Mouse (Mus musculus) erythroblast, embryonic 14.5 days (primary cell): Measurements from ENCODE around the gene BC004004. TPM values are rescaled to one million over a fixed set of nuclear protein-coding genes. Genes with fewer than 3 reads are reported as not detected.
A peak's percentile ranks its signal among the peaks of the same experiment; 100 is the strongest.

Source experiments
- H3K27me3 ChIP-seq: 2 replicates; pipeline ENCODE4 v1.6.1; 2012; ENCODE audit warnings: inconsistent platforms; ENCODE audit not compliant: control insufficient read depth
- H3K36me3 ChIP-seq: 2 replicates; pipeline ENCODE4 v1.6.1; 2012; ENCODE audit warnings: mild to moderate bottlenecking, inconsistent platforms; ENCODE audit not compliant: control insufficient read depth
- H3K4me1 ChIP-seq: 2 replicates; pipeline ENCODE4 v1.6.1; 2012; ENCODE audit warnings: inconsistent platforms; ENCODE audit not compliant: control insufficient read depth
- H3K4me3 ChIP-seq: replicated peaks from 2 replicates; pipeline ENCODE3; 2012; ENCODE audit warnings: moderate library complexity, mild to moderate bottlenecking, inconsistent platforms
- H3K9me3 ChIP-seq: 2 replicates; pipeline ENCODE4 v1.6.1; 2012; ENCODE audit warnings: low read length, inconsistent platforms, mixed read lengths; ENCODE audit not compliant: control insufficient read depth
- GATA1 ChIP-seq: IDR thresholded peaks from 2 replicates; pipeline ENCODE4 v1.6.1; 2012; ENCODE audit warnings: low read length, inconsistent platforms, mixed read lengths
- TAL1 ChIP-seq: IDR thresholded peaks from 3 replicates; pipeline ENCODE4 v1.6.1; 2012; ENCODE audit warnings: low read length, inconsistent platforms, mixed read lengths
- polyA plus RNA-seq: library from polyadenylated mRNA; stranded (reverse); fragments of >175 nt; gene quantifications from 2 replicates; pipeline ENCODE4 v1.2.3, GENCODE M21; 2012

BC004004 gene
- polyA plus RNA-seq, 1 experiment, result 2.0 TPM

DNA sequence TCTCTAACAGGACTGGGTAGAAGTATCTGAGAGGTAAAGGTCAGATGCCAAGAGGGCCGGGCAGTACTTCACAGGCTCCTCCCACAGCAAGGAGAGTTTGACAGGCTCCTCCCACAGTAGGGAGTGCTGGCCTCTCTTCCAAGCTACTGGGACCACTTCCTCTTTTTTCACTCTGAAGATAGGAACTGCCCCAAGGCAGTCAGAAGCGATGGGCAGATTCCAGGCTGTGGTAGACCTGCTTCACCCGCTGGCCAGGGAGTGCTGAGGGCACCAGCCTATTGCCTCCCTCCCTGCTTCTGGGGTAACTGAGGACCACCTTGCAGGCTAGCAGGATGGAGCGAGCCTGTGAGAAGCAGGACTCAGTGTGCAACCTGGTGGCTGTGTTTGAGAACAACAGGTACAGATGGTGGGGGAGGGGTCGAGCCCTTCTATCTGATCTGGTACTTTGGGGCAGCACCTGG is 92.2 kb downstream of the BC004004 start, which contains the start of gene Fgd2:
Gene Fgd2, plus strand, starts transcription at position 154 of the 461 bp plus-strand sequence.
- peak within 1 kb of the TSS; percentile 9 for H3K4me3 ChIP-seq

DNA sequence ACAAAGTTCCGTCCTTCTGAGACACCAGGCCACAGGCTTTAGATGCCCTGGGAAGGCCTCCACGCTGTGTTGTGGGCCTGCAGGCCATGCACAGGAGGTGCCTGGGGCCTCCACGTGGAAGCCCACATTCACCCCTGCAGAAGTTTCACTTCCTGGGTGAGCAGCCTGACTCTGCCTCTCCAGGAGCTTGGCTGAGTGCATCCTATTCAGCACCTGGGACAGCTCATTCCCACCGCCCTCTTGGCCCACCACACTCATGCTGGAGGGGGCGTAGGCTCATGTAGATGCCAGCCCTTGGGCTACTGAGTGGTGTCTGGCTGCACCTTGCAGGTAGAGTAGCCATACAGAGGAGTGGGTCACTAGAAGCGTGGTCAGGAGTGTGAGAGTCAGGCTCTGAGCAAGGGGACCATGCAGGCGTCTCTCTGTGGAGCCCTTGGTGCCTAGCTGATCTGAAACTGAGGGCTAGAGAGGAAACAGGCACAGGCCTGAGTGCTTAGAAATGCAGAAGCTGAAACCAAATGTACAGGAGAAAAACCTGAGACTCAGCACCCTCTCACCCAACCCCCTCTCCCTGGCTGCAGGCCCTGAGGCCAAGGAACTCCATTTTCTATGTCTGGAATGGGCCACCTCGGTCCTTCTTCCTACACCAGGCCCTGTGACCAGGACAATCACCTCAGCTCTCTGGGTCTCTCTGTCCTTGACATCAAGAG is 93.5 kb downstream of the BC004004 start:
- no peaks in the 10 kb centered on the region for H3K36me3 ChIP-seq
- H3K4me1 ChIP-seq, result no peaks in the 10 kb centered on the region; the same call in 1 of the 2 replicates
- TF ChIP-seq GATA1 (no peak), TAL1 (no peak)
- no peaks in the 10 kb centered on the region for H3K27me3 ChIP-seq
- H3K4me3 ChIP-seq, result no peak overlapping the region
- H3K9me3 ChIP-seq, result no peaks in the 10 kb centered on the region

More for the DNA sequence above, 92.2 kb downstream of the BC004004 start, which contains the start of gene Fgd2:
- TF ChIP-seq GATA1 (no peak), TAL1 (no peak)
- Histone ChIP-seq H3K9me3 (no peaks in the 10 kb centered on the region), H3K4me1 (no peaks in the 10 kb centered on the region; the same call in 1 of the 2 replicates), H3K27me3 (peaks cover 3% of the 10 kb centered on the region; the same call in 1 of the 2 replicates), H3K36me3 (no peaks in the 10 kb centered on the region)

DNA sequence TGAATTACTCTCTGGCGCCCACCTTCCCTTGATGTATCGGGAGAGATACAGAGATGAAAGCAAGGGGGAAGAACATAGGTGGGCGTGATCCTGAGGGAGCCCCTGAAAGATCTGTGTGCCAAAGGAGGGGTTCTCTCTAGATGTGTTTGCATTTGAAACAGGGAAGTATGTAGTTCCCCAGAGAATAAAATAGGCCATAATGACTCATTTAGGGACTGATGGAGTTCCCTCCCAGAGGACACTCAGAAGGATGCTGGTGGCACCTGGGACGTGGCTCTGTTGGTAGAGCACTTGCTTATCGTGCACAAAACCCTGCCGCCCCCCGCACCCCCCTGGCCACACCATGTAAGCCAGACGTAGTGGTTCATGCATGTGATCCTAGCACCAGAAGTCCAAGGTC is 94.5 kb downstream of the BC004004 start:
- H3K27me3 ChIP-seq, result no peaks in the 10 kb centered on the region
- no peaks in the 10 kb centered on the region for H3K36me3 ChIP-seq
- no peaks in the 10 kb centered on the region; the same call in 1 of the 2 replicates for H3K4me1 ChIP-seq
- no peaks in the 10 kb centered on the region for H3K9me3 ChIP-seq
- no peak overlapping the region for H3K4me3 ChIP-seq
- TF ChIP-seq GATA1 (no peak), TAL1 (no peak)

Other genes starting within 250 kb of the BC004004 start
- gene Srsf3, start 236.2 kb upstream of the BC004004 start, polyA plus RNA-seq, result 3.2 and 16.8 TPM in 2 replicates
- 5.0 and 6.4 TPM in 2 replicates for gene Cdkn1a, start 177.8 kb upstream of the BC004004 start, polyA plus RNA-seq
- 0.16 and 0.38 TPM in 2 replicates for gene Rab44, start 154.6 kb upstream of the BC004004 start, polyA plus RNA-seq
- 0.03 and 0.30 TPM in 2 replicates for gene Cpne5, start 30.6 kb upstream of the BC004004 start, polyA plus RNA-seq
- 5.0 and 5.3 TPM in 2 replicates for gene Ppil1, start 4.6 kb upstream of the BC004004 start, polyA plus RNA-seq
- gene Pi16, start 48.9 kb downstream of the BC004004 start, polyA plus RNA-seq, result 0.03 TPM in 1 of 2 replicates, not detected in the other
- gene Mtch1, start 79.1 kb downstream of the BC004004 start, polyA plus RNA-seq, result 10.3 and 12.7 TPM in 2 replicates
- 0.17 and 0.28 TPM in 2 replicates for gene Fgd2, start 92.1 kb downstream of the BC004004 start, polyA plus RNA-seq
- gene Pim1, start 222.0 kb downstream of the BC004004 start, polyA plus RNA-seq, result 72.6 and 76.6 TPM in 2 replicates